Mouse (Mus musculus) liver, embryonic 14.5 days (tissue): ENCODE data around the gene Helz.

Experiments used
- CTCF ChIP-seq: IDR thresholded peaks from 2 replicates; pipeline ENCODE4 v1.5.1; 2016; ENCODE audit warnings: antibody characterized with exemption, low read depth, control low read depth
- EP300 ChIP-seq: IDR thresholded peaks from 2 replicates; pipeline ENCODE4 v1.6.1; 2016; ENCODE audit warnings: antibody characterized with exemption, low read depth

DNA sequence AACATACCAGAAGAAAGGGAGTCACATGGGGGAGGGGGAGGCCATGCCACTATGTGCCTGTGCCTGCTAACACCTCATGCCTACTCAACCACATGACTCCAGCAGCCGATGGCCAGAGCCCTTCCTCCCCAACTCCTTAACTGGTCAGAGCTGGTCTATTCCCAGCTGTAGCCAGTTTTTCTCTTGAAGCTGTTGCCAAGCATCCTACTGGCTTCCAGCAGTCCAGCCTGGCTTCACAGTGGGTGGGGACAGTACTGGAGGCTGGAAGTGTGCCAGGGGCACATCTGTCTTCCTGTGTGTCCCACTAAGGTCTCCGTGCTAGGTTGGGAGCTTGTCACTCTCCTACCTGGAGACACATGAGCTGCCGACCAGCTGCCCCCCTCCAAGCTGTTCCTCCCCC, 195.4 kb downstream of the Helz start:
- no peak for TF ChIP-seq CTCF
- no peak for TF ChIP-seq EP300
